Mouse (Mus musculus): ENCODE data around the gene Uba7.

DNA sequence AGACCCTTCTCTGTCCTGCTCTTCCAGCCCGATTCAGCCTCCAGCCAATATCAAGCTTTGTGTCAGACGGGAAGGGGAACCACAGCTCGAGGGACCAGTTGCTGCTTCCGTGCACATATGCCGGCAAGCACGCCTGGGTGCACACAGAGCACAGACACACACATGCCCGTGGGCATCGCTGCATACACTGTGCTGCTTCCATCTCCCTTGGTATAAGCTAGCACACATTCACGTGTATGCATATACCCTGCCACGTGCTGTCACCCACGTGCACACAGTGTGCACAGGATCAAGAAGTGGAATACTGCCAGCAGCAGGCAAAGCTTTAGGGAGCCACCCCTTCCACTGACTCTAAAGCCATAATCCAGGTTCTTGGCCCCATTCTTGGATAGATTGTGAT, 41.2 kb upstream of the Uba7 start:
- TF ChIP-seq CTCF (IDR thresholded peaks at IDR 0.05; ENCODE audit: control insufficient read depth, insufficient read depth, insufficient read length) = no peak
- TF ChIP-seq MYOG (IDR thresholded peaks at IDR 0.05; ENCODE audit: control insufficient read depth, extremely low read depth, insufficient read length) = no peak
- no peak for TF ChIP-seq MAX (IDR thresholded peaks at IDR 0.05)
- TF ChIP-seq CEBPB (IDR thresholded peaks at IDR 0.05; ENCODE audit: low read depth) = no peak
